Mouse (Mus musculus) limb, embryonic 14.5 days (tissue): ENCODE data around the gene Ror1. TPM values are rescaled to one million over a fixed set of nuclear protein-coding genes. Genes with fewer than 3 reads are reported as not detected.

ENCODE experiments used
- ATAC-seq: fragments of 200-750 bp; cut with Nextera tagmentation; 2 replicates; pipeline ENCODE4 v1.8.0; 2017; ENCODE audit warnings: low read depth, moderate number of reproducible peaks, moderate TSS enrichment; ENCODE audit not compliant: low FRiP score
- DNase-seq: peaks from one replicate; pipeline ENCODE4 v3.0.0-alpha.2; 2015; ENCODE audit warnings: low spot score
- H3K27ac ChIP-seq: fragments of 300-500 bp; sonication (generic); replicated peaks from 2 replicates; pipeline ENCODE4 v1.5.1; 2014; ENCODE audit warnings: low read depth, mild to moderate bottlenecking, low read length, moderate library complexity, mixed read lengths
- H3K27me3 ChIP-seq: fragments of 300-500 bp; sonication (generic); 2 replicates; pipeline ENCODE4 v1.6.1; 2014; ENCODE audit warnings: low read length, mixed read lengths; ENCODE audit not compliant: control insufficient read depth, insufficient read depth
- H3K36me3 ChIP-seq: fragments of 300-500 bp; sonication (generic); 2 replicates; pipeline ENCODE4 v1.6.1; 2014; ENCODE audit warnings: mild to moderate bottlenecking, low read length, moderate library complexity, mixed read lengths; ENCODE audit not compliant: control insufficient read depth, insufficient read depth
- H3K4me1 ChIP-seq: fragments of 300-500 bp; sonication (generic); 2 replicates; pipeline ENCODE4 v1.6.1; 2014; ENCODE audit warnings: antibody characterized with exemption, low read length, mixed read lengths; ENCODE audit not compliant: control insufficient read depth, insufficient read depth
- H3K4me2 ChIP-seq: fragments of 300-500 bp; sonication (generic); replicated peaks from 2 replicates; pipeline ENCODE4 v1.6.1; 2014; ENCODE audit warnings: low read depth, mild to moderate bottlenecking, low read length, moderate library complexity; ENCODE audit not compliant: severe bottlenecking
- H3K4me3 ChIP-seq: fragments of 300-500 bp; sonication (generic); replicated peaks from 2 replicates; pipeline ENCODE4 v1.5.1; 2014; ENCODE audit warnings: low read length
- H3K9ac ChIP-seq: fragments of 300-500 bp; sonication (generic); 2 replicates; pipeline ENCODE4 v1.6.1; 2014; ENCODE audit warnings: mild to moderate bottlenecking, low read depth, low read length, moderate library complexity; ENCODE audit not compliant: severe bottlenecking
- H3K9me3 ChIP-seq: fragments of 300-500 bp; sonication (generic); 2 replicates; pipeline ENCODE4 v1.6.1; 2016; ENCODE audit warnings: low read length; ENCODE audit not compliant: control insufficient read depth
- POLR2A ChIP-seq: fragments of 200-500 bp; IDR thresholded peaks from 2 replicates; pipeline ENCODE4 v1.8.0; 2012; ENCODE audit warnings: inconsistent platforms, mild to moderate bottlenecking, moderate library complexity, borderline replicate concordance; ENCODE audit not compliant: insufficient read depth, insufficient read length; ENCODE audit errors: extremely low read depth
- WGBS: fragments of 180-500 bp; shearing (Covaris S2); extraction: QIAGEN DNeasy Blood & Tissue Kit; methylation state at CpG from one replicate; pipeline ENCODE4 v1.1.7; 2014; 5-methylcytosine and 5-hydroxymethylcytosine counted together
- polyA plus RNA-seq, 2 experiments: library from polyadenylated mRNA; depleted of rRNA in 1 of 2; stranded (reverse) in 1 of 2; unstranded in 1 of 2; fragments of >200 nt; fragmentation: Nextera tagmentation in 1 of 2; extraction: Ambion mirVana in 1 of 2; gene quantifications; 2 replicates each; pipeline versions ENCODE4 v1.2.1 to v1.2.3; 2012 to 2014

Ror1 gene
- polyA plus RNA-seq, 2 experiments = 8.6 to 12.0 TPM

DNA sequence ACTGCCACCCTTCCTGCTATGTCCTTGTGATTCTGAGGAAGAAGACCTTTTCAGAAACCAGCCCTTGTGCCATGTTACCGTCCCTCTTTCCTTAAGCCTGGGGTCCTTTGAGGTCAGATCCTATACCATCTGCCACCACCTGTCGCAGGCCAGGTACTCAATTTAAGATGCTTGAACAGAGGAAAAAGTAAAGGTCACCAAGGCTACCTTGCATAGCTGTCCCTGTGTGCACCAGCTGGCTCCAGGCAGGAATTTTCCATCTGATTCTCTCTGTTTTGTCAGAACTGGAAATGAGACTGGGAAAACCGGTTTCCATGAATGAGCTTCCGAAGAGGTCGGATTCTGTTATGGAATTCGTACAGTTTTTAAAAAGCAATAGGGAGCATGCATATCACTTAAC is 294.8 kb downstream of the Ror1 start:
- Histone ChIP-seq H3K27ac (no peak overlapping the region), H3K4me1 (peaks cover 9% of the 10 kb centered on the region), H3K27me3 (no peaks in the 10 kb centered on the region), H3K9ac (no peak overlapping the region), H3K4me3 (no peak overlapping the region), H3K36me3 (no peaks in the 10 kb centered on the region), H3K9me3 (no peaks in the 10 kb centered on the region), H3K4me2 (no peak overlapping the region)
- peak; percentile 31 for DNase-seq
- WGBS = 82% methylated on average over 6 of the region's 6 CpGs
- no peak for TF ChIP-seq POLR2A
- ATAC-seq = no peak

- Histone ChIP-seq H3K4me2 (no peak overlapping the region), H3K36me3 (no peaks in the 10 kb centered on the region), H3K27ac (no peak overlapping the region), H3K9me3 (no peaks in the 10 kb centered on the region), H3K27me3 (no peaks in the 10 kb centered on the region), H3K4me1 (peaks cover 9% of the 10 kb centered on the region), H3K9ac (no peak overlapping the region), H3K4me3 (no peak overlapping the region)
- WGBS = 71% methylated on average over 6 of the region's 6 CpGs
- TF ChIP-seq POLR2A = no peak
- no peak for DNase-seq
- ATAC-seq = no peak
These were observed 295.4 kb downstream of the Ror1 start for GRCm38 (mm10) chr4:100391021-100391420.

DNA sequence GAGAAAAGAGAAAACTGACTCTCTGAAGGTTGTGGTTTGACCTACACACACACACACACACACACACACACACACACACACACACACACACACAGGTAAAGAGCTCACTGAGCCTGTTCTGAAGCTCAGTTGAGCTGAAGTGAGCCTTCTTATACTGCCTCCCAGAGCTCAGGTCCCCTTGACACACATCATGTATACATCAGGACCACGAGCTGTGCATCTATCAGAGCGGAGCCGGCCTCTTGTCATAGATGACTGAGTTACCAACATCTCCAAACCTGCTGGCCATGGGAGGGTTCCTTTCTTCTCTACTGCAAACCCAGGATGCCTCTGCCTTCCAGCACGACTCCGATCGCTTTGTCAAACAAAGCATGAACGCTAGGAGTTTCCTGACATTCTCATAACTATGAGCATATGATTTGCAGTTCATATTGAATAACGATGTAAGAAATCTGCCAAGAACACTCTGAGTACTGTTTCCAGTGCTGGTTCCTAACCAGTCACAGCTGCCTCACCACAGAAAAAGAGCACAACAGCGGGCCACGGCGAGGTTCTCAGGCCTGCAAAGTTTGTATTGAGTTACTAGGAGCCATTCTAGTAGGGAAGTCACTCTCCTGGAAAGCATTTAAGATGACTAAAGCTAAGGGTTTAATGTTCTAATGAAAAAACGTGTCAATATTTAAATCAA is 297.9 kb downstream of the Ror1 start:
- no peaks in the 10 kb centered on the region for H3K9me3 ChIP-seq
- WGBS = 50% methylated on average over 12 of the region's 12 CpGs
- ATAC-seq (peak; percentile 68), DNase-seq (peak; percentile 79)
- no peak overlapping the region for H3K4me3 ChIP-seq
- H3K27ac ChIP-seq = peak overlapping the region; percentile 44
- H3K27me3 ChIP-seq = no peaks in the 10 kb centered on the region
- no peak overlapping the region for H3K9ac ChIP-seq
- H3K36me3 ChIP-seq = no peaks in the 10 kb centered on the region
- peaks cover 9% of the 10 kb centered on the region for H3K4me1 ChIP-seq
- TF ChIP-seq POLR2A = no peak
- no peak overlapping the region for H3K4me2 ChIP-seq

- Histone ChIP-seq H3K36me3 (no peaks in the 10 kb centered on the region), H3K9ac (no peak overlapping the region), H3K4me2 (no peak overlapping the region), H3K4me1 (peaks cover 9% of the 10 kb centered on the region), H3K27ac (no peak overlapping the region), H3K27me3 (no peaks in the 10 kb centered on the region), H3K4me3 (no peak overlapping the region), H3K9me3 (no peaks in the 10 kb centered on the region)
- no peak for ATAC-seq
- peak; percentile 27 for DNase-seq
- 93% methylated on average over 4 of the region's 4 CpGs for WGBS
- TF ChIP-seq POLR2A = no peak
These were observed 299.8 kb downstream of the Ror1 start for GRCm38 (mm10) chr4:100395407-100395806.

- Histone ChIP-seq H3K36me3 (no peaks in the 10 kb centered on the region), H3K27me3 (no peaks in the 10 kb centered on the region), H3K4me1 (peaks cover 20% of the 10 kb centered on the region), H3K4me3 (no peak overlapping the region), H3K4me2 (no peak overlapping the region), H3K9me3 (no peaks in the 10 kb centered on the region), H3K27ac (no peak overlapping the region), H3K9ac (no peak overlapping the region)
- ATAC-seq (no peak), DNase-seq (no peak)
- TF ChIP-seq POLR2A = no peak
- WGBS = 51% methylated on average over 3 of the region's 3 CpGs
These were observed 302.5 kb downstream of the Ror1 start for GRCm38 (mm10) chr4:100398079-100398478.
